Mouse (Mus musculus) small intestine, adult 2 months (tissue): ENCODE data around the gene Sfn.

Source experiments
- CTCF ChIP-seq: fragments of 200-500 bp; IDR thresholded peaks from 2 replicates; pipeline ENCODE4 v1.5.1; 2012; ENCODE audit warnings: low read depth, mild to moderate bottlenecking, control low read depth, inconsistent platforms, low read length, moderate library complexity, mixed read lengths; ENCODE audit not compliant: insufficient replicate concordance, insufficient read length; ENCODE audit errors: extremely low read depth
- POLR2A ChIP-seq: fragments of 200-500 bp; IDR thresholded peaks from 2 replicates; pipeline ENCODE4 v1.6.1; 2012; ENCODE audit warnings: low read depth, mild to moderate bottlenecking, control low read depth, inconsistent platforms, low read length, moderate library complexity

DNA sequence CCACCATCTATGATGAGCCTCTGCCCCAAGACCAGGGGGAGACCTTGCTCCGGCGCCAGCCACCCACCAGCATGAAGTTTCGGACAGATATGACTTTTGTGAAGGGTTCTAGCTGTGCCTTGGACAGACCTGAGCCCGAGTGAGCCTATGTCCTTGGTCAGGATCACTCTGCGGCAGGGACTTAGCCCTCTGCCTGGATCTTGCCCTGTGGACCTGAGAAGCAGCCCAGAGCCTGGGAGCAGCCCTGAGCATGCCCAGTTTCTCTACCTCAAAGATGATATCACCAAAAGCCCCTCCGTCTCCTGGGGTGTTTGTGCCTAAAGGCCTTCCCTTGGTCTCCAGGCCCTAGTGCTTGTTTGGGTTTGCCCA is 18.3 kb downstream of the Sfn start:
- TF ChIP-seq POLR2A = no peak
- no peak for TF ChIP-seq CTCF
